Mouse (Mus musculus) bone marrow, adult 2 months (tissue): ENCODE measurements around the gene Gm21028. TPM values are rescaled to one million over a fixed set of nuclear protein-coding genes. Genes with fewer than 3 reads are reported as not detected.
"Not testable (repeated sequence)": the region's sequence is repeated elsewhere in the genome, so short reads cannot be mapped to it uniquely, and the experiment has no call there.

Source experiments
- H3K27ac ChIP-seq: fragments of 200-500 bp; 2 replicates; pipeline ENCODE4 v1.5.1; 2012; ENCODE audit warnings: low read depth, mild to moderate bottlenecking, control low read depth, inconsistent platforms, low read length; ENCODE audit not compliant: control insufficient read depth, poor library complexity, insufficient read depth
- H3K4me1 ChIP-seq: fragments of 200-500 bp; 2 replicates; pipeline ENCODE4 v1.6.1; 2011; ENCODE audit warnings: low read length; ENCODE audit not compliant: control insufficient read depth, insufficient read depth
- H3K4me3 ChIP-seq: fragments of 200-500 bp; replicated peaks from 2 replicates; pipeline ENCODE3; 2011; ENCODE audit warnings: mild to moderate bottlenecking, low read depth, low read length, control low read depth; ENCODE audit not compliant: control insufficient read depth
- CTCF ChIP-seq: fragments of 200-500 bp; IDR thresholded peaks from 2 replicates; pipeline ENCODE4 v1.5.1; 2011; ENCODE audit warnings: low read length, control low read depth; ENCODE audit not compliant: control insufficient read depth, insufficient read depth
- POLR2A ChIP-seq: fragments of 200-500 bp; IDR thresholded peaks from 2 replicates; pipeline ENCODE4 v1.6.1; 2011; ENCODE audit warnings: low read depth, mild to moderate bottlenecking, control low read depth, low read length, borderline replicate concordance; ENCODE audit not compliant: control insufficient read depth
- WGBS: fragments of 180-500 bp; shearing (Covaris S2); methylation state at CpG from one replicate; pipeline ENCODE4 v1.1.7; 2018; 5-methylcytosine and 5-hydroxymethylcytosine counted together
- polyA plus RNA-seq: library from polyadenylated mRNA; stranded (reverse); fragments of >200 nt; gene quantifications from 2 replicates; pipeline ENCODE4 v1.2.4, GENCODE M21; 2011; ENCODE audit warnings: low replicate concordance; ENCODE audit not compliant: missing spikeins, insufficient read depth, insufficient read length

The Gm21028 gene
- not detected in 2 replicates for polyA plus RNA-seq

DNA sequence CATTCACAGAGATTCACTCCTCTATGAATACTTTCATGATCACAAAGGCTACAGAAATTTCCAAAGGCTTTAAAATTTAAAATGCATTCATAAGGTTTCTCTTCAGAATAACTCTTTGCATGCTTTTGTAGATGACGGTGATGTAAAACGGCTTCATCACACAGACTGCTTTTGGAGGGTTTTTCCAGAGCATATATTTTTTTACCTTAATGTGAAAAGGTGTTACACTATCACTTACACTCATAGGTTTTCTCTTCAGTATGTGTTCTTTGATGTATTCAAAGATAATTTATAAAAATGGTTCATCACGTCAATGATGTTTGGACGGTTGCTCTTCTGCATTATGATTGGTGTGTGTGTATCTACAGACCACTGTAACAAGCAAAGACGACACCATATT is at the start of gene Gm21028:
Gene Gm21028, minus strand, starts transcription at position 101 of the 400 bp plus-strand sequence.
- H3K4me3 ChIP-seq = no peak within 1 kb of the TSS
- no peak for TF ChIP-seq POLR2A
- no peak for TF ChIP-seq CTCF
- WGBS = 86% methylated on average over 5 of the region's 5 CpGs
- H3K27ac ChIP-seq = no peak within 1 kb of the TSS
- H3K4me1 ChIP-seq = no peaks in the 10 kb centered on the region

GRCm38 (mm10) chr7:42595666-42596065 is 17.3 kb upstream of the Gm21028 start:
- H3K4me3 ChIP-seq, H3K27ac ChIP-seq, H3K4me1 ChIP-seq: not testable (repeated sequence)

DNA sequence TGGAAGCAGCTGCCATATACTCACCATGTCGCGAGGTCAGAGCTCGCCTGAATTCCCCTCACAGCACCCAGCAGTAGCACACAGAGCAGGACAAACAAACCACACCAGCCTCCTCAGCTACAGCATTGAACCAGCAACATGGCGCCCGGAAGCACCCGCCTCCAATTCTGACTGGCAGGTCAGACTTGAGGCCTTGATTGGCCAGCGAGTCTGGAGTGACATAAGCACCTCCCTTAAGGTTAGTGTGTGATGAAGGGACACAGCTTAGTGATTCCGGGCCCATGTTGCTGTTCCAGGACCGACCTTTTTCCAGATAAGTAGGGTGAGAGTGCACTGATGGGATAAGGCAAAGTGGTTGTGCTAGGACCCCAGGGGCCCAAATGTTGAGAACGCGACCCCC is 14.0 kb upstream of the Gm21028 start, which contains the start of gene Zfp977:
Gene Zfp977, minus strand, starts transcription at position 135 of the 400 bp plus-strand sequence.
- H3K4me3 ChIP-seq, H3K4me1 ChIP-seq, H3K27ac ChIP-seq: not testable (repeated sequence)
- 81% methylated on average over 11 of the region's 11 CpGs for WGBS

DNA sequence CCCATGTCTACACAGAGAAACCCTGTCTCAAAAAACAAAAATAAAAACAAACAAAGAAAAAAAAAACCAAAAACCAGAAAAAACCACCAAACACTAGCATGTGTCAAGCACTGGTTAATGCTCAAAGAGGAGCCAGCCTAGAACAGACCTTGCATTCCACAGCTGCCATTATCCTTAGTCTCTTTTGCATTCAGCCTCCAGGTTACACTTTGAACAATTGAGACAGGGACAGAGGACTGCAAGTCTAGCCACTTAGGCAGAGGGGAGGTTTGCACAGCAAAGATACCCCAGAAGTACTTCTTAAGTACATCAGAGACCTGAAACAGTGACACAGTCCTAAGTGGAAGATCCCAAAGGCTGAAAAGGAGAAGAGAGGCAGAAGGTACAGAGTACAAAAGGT is 12.9 kb upstream of the Gm21028 start:
- not testable (repeated sequence) for H3K4me3 ChIP-seq, H3K27ac ChIP-seq, H3K4me1 ChIP-seq

- no peak overlapping the region for H3K4me3 ChIP-seq
- WGBS = 67% methylated on average over 3 of the region's 3 CpGs
- H3K27ac ChIP-seq = no peak overlapping the region
- H3K4me1 ChIP-seq = no peaks in the 10 kb centered on the region
- TF ChIP-seq CTCF = no peak
- no peak for TF ChIP-seq POLR2A
These were observed 26.6 kb downstream of the Gm21028 start for GRCm38 (mm10) chr7:42551766-42552165.

Other genes with a start within 250 kb of the Gm21028 start
- not detected in 2 replicates for gene 4933421I07Rik, start 130.5 kb downstream of the Gm21028 start, polyA plus RNA-seq
- gene Zfp141, start 72.8 kb downstream of the Gm21028 start, polyA plus RNA-seq = 4.2 and 11.0 TPM in 2 replicates
- not detected in 2 replicates for gene Zfp977, start 14.0 kb upstream of the Gm21028 start, polyA plus RNA-seq
- 0.70 and 2.3 TPM in 2 replicates for gene Zfp976, start 64.0 kb upstream of the Gm21028 start, polyA plus RNA-seq
- 1.6 and 8.7 TPM in 2 replicates for gene Zfp975, start 114.2 kb upstream of the Gm21028 start, polyA plus RNA-seq
- 1.6 TPM in 1 of 2 replicates, not detected in the other for gene Gm17067, start 148.4 kb upstream of the Gm21028 start, polyA plus RNA-seq
- not detected in 2 replicates for gene Vmn2r62, start 214.9 kb upstream of the Gm21028 start, polyA plus RNA-seq